Mouse (Mus musculus) neural tube, embryonic 12.5 days (tissue): ENCODE measurements around the gene Mdga1. TPM values are rescaled to one million over a fixed set of nuclear protein-coding genes. Genes with fewer than 3 reads are reported as not detected.
"Not testable (repeated sequence)": the region's sequence is repeated elsewhere in the genome, so short reads cannot be mapped to it uniquely, and the experiment has no call there.

Experiments used
- ATAC-seq: fragments of 200-750 bp; cut with Nextera tagmentation; 2 replicates; pipeline ENCODE4 v1.8.0; 2017; ENCODE audit warnings: low read depth, mild to moderate bottlenecking, moderate TSS enrichment, moderate library complexity; ENCODE audit not compliant: low FRiP score
- H3K27ac ChIP-seq: fragments of 300-500 bp; sonication (generic); 2 replicates; pipeline ENCODE4 v1.5.1; 2016
- H3K27me3 ChIP-seq: fragments of 300-500 bp; sonication (generic); replicated peaks from 2 replicates; pipeline ENCODE4 v1.6.1; 2016; ENCODE audit warnings: mild to moderate bottlenecking
- H3K36me3 ChIP-seq: fragments of 300-500 bp; sonication (generic); 2 replicates; pipeline ENCODE4 v1.6.1; 2016; ENCODE audit warnings: mild to moderate bottlenecking
- H3K4me1 ChIP-seq: fragments of 300-500 bp; sonication (generic); 2 replicates; pipeline ENCODE4 v1.6.1; 2016
- H3K4me2 ChIP-seq: fragments of 300-500 bp; sonication (generic); replicated peaks from 2 replicates; pipeline ENCODE4 v1.6.1; 2016; ENCODE audit warnings: mild to moderate bottlenecking
- H3K4me3 ChIP-seq: fragments of 300-500 bp; sonication (generic); 2 replicates; pipeline ENCODE4 v1.5.1; 2016
- H3K9ac ChIP-seq: fragments of 300-500 bp; sonication (generic); 2 replicates; pipeline ENCODE4 v1.6.1; 2016; ENCODE audit warnings: mild to moderate bottlenecking
- H3K9me3 ChIP-seq: fragments of 300-500 bp; sonication (generic); 2 replicates; pipeline ENCODE4 v1.6.1; 2016; ENCODE audit warnings: mild to moderate bottlenecking
- WGBS: fragments of 180-500 bp; shearing (Covaris S2); methylation state at CpG from one replicate; pipeline ENCODE4 v1.1.7; 2016; 5-methylcytosine and 5-hydroxymethylcytosine counted together
- polyA plus RNA-seq: library from polyadenylated mRNA; unstranded; fragments of >200 nt; fragmentation: Nextera tagmentation; extraction: Ambion mirVana; gene quantifications from 2 replicates; pipeline ENCODE4 v1.2.1, GENCODE M21; 2016

Mdga1 gene
- polyA plus RNA-seq, 1 experiment from 2014 or later: 7.0 TPM

DNA sequence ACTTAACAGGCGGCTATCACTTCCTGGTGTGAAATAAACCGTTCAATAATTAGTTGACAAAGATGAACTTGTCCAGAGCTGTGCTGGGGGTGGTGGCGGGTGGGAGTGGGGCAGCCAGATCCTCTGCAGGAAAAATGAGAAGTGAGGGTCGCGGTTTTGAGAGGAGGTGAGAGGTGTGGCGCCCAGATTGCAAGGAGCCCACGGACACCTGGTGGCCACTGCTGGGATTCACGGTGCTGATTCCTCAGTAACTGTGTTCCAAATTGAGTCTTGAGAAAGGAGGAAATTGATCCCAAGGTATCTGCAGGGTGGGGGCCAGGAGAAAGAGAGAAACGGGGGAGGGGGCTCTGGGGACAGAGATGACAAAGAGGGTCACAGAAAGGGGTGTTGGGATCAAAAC lies 173.1 kb downstream of the Mdga1 start:
- Histone ChIP-seq H3K27me3 (0 out of 2 replicates have a peak, but pooled peaks cover 4% of the 10 kb centered on the region), H3K9me3 (no peaks in the 10 kb centered on the region), H3K4me1 (peaks cover 24% of the 10 kb centered on the region), H3K27ac (no peak overlapping the region), H3K36me3 (no peaks in the 10 kb centered on the region), H3K4me2 (no peak overlapping the region), H3K9ac (no peak overlapping the region), H3K4me3 (no peak overlapping the region)
- WGBS: 56% methylated on average over 9 of the region's 9 CpGs
- ATAC-seq: no peak

DNA sequence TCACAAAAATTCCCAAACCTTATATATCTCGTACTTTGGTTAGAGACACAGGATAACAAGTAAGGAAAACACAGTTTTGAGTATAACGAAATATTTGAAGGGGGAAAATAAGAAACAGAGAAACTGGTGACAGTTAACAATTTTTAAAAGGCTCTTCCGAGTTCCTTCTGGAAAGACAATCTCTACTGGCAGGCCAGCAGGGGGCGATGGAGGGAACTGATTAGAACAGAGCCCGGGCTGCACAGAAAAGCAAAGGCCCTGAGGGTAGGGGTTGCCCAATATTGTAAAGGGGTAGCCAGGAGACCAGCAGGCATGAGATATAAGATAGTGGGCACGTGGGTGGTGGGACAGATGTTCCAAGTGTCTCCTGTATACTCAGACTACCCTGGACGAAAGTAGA lies 173.8 kb downstream of the Mdga1 start:
- 0 out of 2 replicates have a peak, but pooled peaks cover 4% of the 10 kb centered on the region for H3K27me3 ChIP-seq
- no peak overlapping the region for H3K4me3 ChIP-seq
- no peaks in the 10 kb centered on the region for H3K9me3 ChIP-seq
- peaks cover 24% of the 10 kb centered on the region for H3K4me1 ChIP-seq
- no peak overlapping the region for H3K27ac ChIP-seq
- no peak overlapping the region for H3K9ac ChIP-seq
- H3K4me2 ChIP-seq: peak overlapping the region; percentile 60
- H3K36me3 ChIP-seq: no peaks in the 10 kb centered on the region
- WGBS: 7% methylated on average over 7 of the region's 7 CpGs
- peak; percentile 46 for ATAC-seq

DNA sequence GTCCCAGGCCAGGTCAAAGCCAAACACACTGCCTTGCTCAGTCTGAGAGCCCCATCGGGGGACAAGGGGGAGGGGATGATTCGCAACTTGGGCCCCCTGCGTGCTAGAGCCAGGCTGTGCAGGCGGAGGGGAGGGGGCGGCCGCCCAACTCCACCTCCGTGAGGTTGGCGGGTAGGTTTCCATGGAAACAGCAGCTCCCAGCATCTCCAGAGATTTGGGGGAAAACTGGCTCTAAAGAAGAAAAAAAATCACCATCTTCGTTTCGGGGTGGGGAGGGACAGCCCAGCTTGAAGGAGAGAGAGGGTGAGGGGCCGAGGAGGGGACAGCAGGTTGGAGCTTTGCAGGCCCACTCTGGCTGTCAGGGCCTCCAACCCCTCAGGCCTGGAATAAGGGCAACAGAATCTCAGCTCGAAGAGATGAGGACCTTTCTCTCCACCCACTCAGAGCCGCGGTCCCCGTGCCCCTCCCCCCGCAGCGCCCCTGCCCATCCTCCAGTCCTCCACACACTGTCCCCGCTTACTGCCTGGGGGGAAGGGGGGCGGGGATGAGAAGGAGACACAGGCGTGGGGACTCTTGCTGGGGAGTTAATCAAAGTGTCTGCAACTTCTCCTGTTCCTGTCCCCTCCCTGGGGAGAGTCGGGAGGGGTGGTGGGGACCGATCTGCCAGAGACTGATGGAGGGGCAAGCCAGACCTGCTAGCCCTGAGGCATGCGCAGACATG lies 174.7 kb downstream of the Mdga1 start:
- WGBS: 2% methylated on average over 23 of the region's 23 CpGs
- peak overlapping the region; percentile 60 for H3K4me2 ChIP-seq
- peak; percentile 76 for ATAC-seq

DNA sequence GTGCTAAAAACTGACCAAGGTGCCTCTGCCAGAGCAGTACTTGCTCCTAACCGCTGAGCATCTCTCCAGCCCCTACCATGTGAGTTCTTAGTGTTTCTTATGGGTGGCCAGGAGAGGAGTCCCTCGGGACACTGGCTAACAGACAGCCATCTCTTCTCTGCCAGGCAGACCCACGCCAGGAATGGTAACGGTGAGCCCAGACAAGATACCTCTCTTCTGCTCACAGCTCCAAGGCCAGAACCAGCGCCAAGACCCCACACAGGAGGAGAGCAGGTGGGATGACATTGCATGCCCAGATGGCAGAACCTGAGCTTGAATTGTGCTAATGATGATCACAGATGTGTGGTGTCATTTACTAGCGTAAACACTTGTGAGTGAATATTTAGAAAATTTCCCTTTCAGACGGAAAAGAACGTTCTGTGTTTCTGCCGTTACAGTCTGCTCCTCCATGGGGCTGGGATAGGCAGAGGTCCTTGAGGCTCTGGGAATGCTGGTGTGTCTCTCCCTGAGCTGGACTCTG lies 178.3 kb downstream of the Mdga1 start:
- no peaks in the 10 kb centered on the region for H3K27me3 ChIP-seq

More for the DNA sequence above, 174.7 kb downstream of the Mdga1 start:
- H3K9ac ChIP-seq: peak overlapping the region; percentile 39
- peak overlapping the region; percentile 48 for H3K27ac ChIP-seq
- peak overlapping the region; percentile 23 for H3K4me3 ChIP-seq
- peaks cover 24% of the 10 kb centered on the region for H3K4me1 ChIP-seq
- no peaks in the 10 kb centered on the region for H3K36me3 ChIP-seq
- 0 out of 2 replicates have a peak, but pooled peaks cover 4% of the 10 kb centered on the region for H3K27me3 ChIP-seq
- no peaks in the 10 kb centered on the region for H3K9me3 ChIP-seq

DNA sequence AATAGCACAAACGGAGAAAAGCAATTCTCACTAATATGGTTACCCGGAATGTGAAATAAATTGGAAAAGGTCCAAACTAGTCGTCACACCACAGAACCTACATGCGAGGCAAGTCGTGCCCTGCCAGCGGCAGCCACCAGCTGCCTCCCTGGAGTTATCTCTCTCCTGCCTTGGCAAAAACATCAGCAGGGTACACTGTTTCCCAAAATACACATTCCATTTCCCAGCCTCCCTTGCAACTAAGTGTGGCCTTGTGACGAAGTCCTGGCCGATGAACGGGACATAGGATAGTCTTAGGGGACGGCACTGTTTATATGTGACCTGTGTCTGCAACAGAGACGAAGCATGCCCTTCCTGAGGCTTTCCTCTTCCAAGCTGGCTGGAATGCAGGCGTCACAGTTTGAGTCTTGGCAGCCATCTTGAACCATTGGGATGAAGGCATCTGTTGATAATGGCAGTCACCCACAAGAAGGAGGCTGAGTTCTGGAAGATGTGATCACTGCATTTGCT lies 179.6 kb downstream of the Mdga1 start:
- Histone ChIP-seq H3K27ac (no peak overlapping the region), H3K4me3 (no peak overlapping the region), H3K9ac (no peak overlapping the region), H3K36me3 (no peaks in the 10 kb centered on the region), H3K4me2 (no peak overlapping the region), H3K4me1 (peaks cover 11% of the 10 kb centered on the region), H3K9me3 (peaks cover 4% of the 10 kb centered on the region; the same call in 1 of the 2 replicates), H3K27me3 (no peaks in the 10 kb centered on the region)
- no peak for ATAC-seq
- WGBS: 87% methylated on average over 12 of the region's 12 CpGs

More for the DNA sequence above, 178.3 kb downstream of the Mdga1 start:
- no peak overlapping the region for H3K4me2 ChIP-seq
- no peak for ATAC-seq
- H3K9me3 ChIP-seq: peaks cover 4% of the 10 kb centered on the region; the same call in 1 of the 2 replicates
- H3K9ac ChIP-seq: no peak overlapping the region
- 84% methylated on average over 9 of the region's 9 CpGs for WGBS
- H3K27ac ChIP-seq: no peak overlapping the region
- no peak overlapping the region for H3K4me3 ChIP-seq
- no peaks in the 10 kb centered on the region for H3K36me3 ChIP-seq
- peaks cover 18% of the 10 kb centered on the region for H3K4me1 ChIP-seq

DNA sequence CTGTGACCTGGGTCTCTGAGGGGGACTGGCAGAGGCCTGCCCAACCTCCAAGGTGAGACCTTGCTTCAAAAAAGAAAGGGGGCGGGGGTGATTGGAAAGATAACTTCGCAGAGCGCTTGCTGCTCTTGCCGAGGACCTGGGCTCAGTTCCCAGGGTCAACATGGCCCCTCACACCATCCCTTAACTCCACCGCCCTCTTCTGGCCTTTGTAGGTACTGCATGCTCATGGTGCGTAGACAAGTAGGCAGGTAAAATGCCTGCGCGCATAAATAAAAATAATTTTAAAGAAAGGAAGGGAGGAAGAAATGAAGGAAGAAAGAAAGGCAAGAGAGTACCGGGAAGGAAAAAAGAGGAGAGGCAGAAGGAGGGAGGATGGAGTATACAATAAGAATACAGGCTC lies 180.2 kb downstream of the Mdga1 start:
- H3K36me3 ChIP-seq: no peaks in the 10 kb centered on the region
- peaks cover 5% of the 10 kb centered on the region for H3K4me1 ChIP-seq
- 61% methylated on average over 9 of the region's 9 CpGs for WGBS
- no peak overlapping the region for H3K4me2 ChIP-seq
- peaks cover 4% of the 10 kb centered on the region; the same call in 1 of the 2 replicates for H3K9me3 ChIP-seq
- H3K4me3 ChIP-seq: no peak overlapping the region
- H3K27me3 ChIP-seq: no peaks in the 10 kb centered on the region
- no peak overlapping the region for H3K27ac ChIP-seq
- ATAC-seq: no peak
- no peak overlapping the region for H3K9ac ChIP-seq

DNA sequence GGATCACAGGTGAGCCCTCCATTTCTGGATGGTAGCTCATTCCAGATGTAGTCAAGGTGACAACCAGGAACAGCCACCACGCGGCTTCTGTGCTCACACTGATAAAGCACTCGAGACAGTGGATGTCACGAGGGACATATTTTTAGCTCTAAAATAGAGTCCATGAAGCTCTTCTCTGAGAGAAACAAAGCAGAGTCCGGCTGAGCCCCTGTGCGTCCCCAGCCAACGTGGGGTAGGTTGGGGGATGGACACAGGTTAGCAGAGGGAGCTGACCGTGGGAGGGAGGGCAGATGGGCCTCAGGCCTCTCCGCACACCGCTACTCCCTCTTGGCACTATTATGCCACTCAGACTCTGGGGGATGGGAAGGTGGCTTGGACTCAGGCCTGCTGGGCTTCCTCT lies 181.3 kb downstream of the Mdga1 start:
- Histone ChIP-seq H3K4me2 (no peak overlapping the region), H3K36me3 (no peaks in the 10 kb centered on the region), H3K4me1 (no peaks in the 10 kb centered on the region), H3K9ac (no peak overlapping the region), H3K27me3 (no peaks in the 10 kb centered on the region), H3K4me3 (no peak overlapping the region), H3K9me3 (peaks cover 4% of the 10 kb centered on the region; the same call in 1 of the 2 replicates), H3K27ac (no peak overlapping the region)
- ATAC-seq: no peak
- 89% methylated on average over 10 of the region's 10 CpGs for WGBS

DNA sequence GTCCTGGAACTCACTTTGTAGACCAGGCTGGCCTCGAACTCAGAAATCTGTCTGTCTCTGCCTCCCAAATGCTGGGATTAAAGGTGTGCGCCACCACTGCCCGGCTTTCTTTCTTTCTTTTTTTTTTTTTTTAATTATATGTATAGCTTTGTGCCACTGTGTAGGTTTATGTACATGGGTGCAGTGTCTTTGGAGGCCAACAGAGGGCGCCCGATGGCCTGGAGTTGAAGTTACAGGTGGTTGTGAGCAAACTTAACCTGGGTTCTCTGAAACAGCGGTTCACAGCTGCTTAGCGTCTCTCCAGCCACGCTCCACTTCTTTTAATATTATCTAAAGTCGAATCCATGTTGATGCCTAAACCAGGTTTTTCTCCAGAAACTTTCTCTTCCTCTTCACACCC lies 185.1 kb downstream of the Mdga1 start:
- 83% methylated on average over 9 of the region's 9 CpGs for WGBS
- no peak for ATAC-seq
- no peaks in the 10 kb centered on the region for H3K27me3 ChIP-seq
- H3K36me3 ChIP-seq: no peaks in the 10 kb centered on the region
- no peak overlapping the region for H3K27ac ChIP-seq
- no peak overlapping the region for H3K4me3 ChIP-seq
- H3K9me3 ChIP-seq: peaks cover 4% of the 10 kb centered on the region; the same call in 1 of the 2 replicates
- H3K4me1 ChIP-seq: no peaks in the 10 kb centered on the region
- no peak overlapping the region for H3K4me2 ChIP-seq
- no peak overlapping the region for H3K9ac ChIP-seq

DNA sequence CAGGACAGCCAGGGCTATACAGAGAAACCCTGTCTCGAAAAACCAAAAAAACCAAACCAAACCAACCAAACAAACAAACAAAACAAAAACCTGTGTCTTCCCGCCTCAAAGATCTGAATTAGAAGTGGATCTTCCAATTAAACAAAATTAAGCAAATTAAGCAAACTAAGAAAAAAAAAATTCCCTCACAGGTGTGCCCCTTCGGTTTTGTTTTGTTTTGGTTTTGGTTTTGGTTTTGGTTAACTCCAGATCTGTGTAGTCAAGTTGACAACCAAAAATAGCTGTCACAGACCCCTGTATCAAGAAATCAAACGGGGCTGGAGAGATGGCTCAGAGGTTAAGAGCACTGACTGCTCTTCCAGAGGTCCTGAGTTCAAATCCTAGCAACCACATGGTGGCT lies 188.4 kb downstream of the Mdga1 start:
- H3K36me3 ChIP-seq, H3K27me3 ChIP-seq, H3K9ac ChIP-seq, H3K27ac ChIP-seq, H3K4me1 ChIP-seq, ATAC-seq, H3K4me2 ChIP-seq, H3K4me3 ChIP-seq, H3K9me3 ChIP-seq: not testable (repeated sequence)
- 93% methylated on average over 4 of the region's 4 CpGs for WGBS

DNA sequence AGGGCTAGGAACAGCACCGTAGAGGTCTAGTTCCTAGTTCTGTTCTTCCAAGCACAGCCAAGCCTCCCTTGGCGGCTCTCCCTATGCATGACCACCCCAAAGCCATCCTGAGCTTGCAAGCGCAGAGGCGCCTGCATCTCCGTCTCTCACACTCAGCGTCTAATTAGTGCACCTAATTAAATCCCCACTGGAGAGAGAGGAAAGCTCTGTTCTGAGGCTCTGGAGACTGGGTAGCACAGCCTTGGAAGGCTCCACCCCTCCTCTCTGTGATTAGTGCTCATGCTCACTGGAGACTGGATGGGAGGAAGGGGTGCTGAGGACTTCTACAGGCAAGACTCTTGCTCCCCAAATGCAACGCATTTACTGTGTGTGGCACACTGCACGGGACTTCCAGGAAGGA lies 191.9 kb downstream of the Mdga1 start:
- no peaks in the 10 kb centered on the region for H3K36me3 ChIP-seq
- H3K4me2 ChIP-seq: no peak overlapping the region
- H3K4me1 ChIP-seq: no peaks in the 10 kb centered on the region
- H3K27me3 ChIP-seq: no peaks in the 10 kb centered on the region
- no peak overlapping the region for H3K27ac ChIP-seq
- no peaks in the 10 kb centered on the region for H3K9me3 ChIP-seq
- 66% methylated on average over 8 of the region's 8 CpGs for WGBS
- H3K9ac ChIP-seq: no peak overlapping the region
- H3K4me3 ChIP-seq: no peak overlapping the region
- no peak for ATAC-seq
